Mouse (Mus musculus): ENCODE results near the gene Sipa1l1.

The Sipa1l1 gene

GRCm38 (mm10) chr12:82394118-82394861, 225.2 kb downstream of the Sipa1l1 start:
- peak; percentile 25 to 54 for DNase-seq

GRCm38 (mm10) chr12:82395194-82395593, 226.1 kb downstream of the Sipa1l1 start:
- DNase-seq = no peak

DNA sequence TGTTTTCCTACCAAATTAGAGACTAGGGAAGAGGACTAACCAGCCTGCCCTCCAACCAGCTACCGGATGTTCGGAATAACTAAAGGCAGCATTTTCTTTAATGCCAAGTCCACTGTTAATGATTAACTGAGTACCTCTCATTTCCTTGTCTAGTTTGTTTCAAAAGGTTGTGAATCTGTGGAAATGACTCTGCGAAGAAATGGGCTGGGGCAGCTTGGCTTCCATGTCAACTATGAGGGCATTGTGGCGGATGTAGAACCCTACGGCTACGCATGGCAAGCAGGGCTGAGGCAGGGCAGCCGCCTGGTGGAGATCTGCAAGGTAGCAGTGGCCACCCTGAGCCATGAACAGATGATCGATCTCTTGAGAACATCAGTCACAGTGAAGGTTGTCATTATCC, 228.1 kb downstream of the Sipa1l1 start:
- DNase-seq = peak; percentile 28 to 49

DNA sequence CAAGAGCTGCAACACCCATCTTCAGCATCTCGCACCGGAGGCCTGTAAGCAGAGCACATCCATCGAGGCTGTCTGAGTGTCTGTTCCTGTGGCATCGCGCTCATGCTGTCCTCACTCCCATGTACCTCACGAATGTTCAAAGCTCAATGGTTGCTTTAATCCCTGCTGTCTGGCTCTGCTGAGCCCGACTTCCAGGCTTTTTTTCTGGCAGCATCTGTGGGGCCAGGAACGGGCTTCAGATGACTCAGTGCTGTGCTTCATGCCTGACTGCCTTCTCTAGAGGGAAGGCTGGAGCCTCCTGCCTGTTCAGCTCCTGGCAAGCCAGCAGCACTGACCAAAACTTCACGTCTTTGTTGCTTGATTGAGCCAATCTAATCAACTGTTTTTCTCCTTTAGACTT, 228.6 kb downstream of the Sipa1l1 start:
- DNase-seq = peak; percentile 49 to 69

GRCm38 (mm10) chr12:82398926-82399325, 229.8 kb downstream of the Sipa1l1 start:
- DNase-seq = no peak

DNA sequence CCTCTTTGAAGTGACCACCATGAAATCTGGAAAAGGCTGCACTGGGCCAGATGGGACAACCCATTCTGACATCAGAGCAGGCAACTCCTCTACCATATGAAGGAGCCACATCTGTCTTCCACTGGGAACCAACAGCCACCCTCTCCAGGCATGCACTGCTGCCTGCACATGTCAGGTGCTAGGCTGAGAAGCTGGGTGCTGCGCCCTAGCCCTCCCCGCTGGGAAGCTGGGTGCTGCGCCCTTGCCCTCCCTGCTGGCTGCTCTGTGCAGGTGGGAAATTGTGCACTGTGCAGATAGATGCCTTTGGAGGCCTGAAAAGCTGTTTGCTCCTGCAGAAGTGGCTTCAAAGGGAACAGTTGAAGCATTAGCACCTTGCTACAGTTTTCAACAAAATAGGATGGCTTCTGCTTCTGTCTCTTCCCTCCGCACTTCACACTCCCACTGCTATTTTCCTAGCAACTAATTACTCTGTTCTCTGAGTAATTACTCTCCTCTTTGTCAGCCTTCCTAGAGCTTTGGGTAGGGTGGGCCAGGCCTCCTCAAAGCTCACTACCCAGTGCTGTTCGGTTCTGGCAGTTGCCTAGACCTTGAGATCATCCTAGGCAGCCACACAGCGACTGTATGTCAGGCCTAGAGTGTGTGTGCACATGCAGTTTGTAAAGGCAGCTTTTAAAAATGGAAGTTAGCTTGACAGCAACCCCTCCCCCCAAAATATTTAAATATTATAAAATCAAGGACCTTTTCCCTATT, 231.0 kb downstream of the Sipa1l1 start:
- no peak for DNase-seq

GRCm38 (mm10) chr12:82400783-82401182, 231.7 kb downstream of the Sipa1l1 start:
- DNase-seq = peak; percentile 34 to 51

DNA sequence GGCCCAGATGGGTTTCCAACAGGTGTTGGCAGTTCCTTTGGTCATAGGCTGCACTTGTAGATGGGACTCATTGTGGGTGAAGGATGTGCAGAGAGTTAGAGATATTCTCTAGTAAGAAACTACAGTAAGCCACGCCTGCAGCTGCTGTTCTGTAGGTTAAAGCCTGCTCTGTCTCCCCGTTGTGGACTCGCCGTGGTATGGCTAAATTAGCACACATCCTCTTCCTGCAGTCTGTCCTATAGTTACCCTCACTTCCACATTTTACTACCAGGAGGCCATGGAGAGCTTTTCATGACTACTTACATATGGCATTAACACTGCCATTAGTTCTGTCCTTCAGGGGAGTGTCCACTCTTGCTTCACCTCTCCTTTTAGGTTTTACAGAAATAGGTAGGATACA, 232.3 kb downstream of the Sipa1l1 start:
- peak in 1 of 2 experiments; percentile 11 for DNase-seq

GRCm38 (mm10) chr12:82402635-82403034, 233.5 kb downstream of the Sipa1l1 start:
- DNase-seq = no peak

GRCm38 (mm10) chr12:82407531-82408255, 238.6 kb downstream of the Sipa1l1 start:
- DNase-seq = peak in 1 of 2 experiments; percentile 20

- peak; percentile 37 to 57 for DNase-seq
Measured at GRCm38 (mm10) chr12:82408486-82408885, 239.4 kb downstream of the Sipa1l1 start.

GRCm38 (mm10) chr12:82409686-82410472, 240.8 kb downstream of the Sipa1l1 start:
- no peak for DNase-seq

DNA sequence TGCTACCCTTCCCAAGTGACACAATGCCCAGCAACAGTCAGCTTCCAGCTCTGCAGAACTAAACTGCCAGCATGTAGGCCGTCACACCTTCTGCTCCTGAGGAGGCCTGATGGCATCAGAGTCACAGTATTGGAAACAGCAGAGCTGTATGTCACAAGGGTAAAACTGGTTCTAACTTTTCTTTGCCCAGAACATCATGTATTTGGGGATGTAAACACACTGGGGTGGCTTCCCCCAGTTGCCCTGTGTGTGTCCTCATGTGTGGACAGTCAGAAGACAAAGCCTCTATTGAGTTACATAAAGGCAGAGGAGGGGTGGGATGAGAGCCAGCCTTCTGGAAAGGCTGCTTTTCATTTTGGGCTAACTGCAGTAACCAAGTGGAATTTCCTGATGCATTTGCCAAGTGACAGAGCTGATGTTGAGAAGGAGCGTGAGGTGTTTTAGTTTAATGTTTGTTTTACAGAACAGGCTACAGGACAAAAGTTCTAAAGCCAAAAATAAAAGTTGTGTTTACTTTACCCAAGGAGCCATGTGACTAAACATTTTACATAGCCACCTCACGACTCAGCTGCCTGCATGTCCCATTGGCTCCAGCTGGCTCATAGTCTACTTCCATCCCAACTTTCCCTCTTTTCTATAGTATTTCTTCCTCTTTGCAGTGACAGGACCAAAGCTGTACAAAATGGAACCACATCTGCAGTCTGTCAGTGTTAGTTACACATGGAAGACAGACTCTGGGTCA, 243.3 kb downstream of the Sipa1l1 start:
- peak; percentile 45 to 62 for DNase-seq

GRCm38 (mm10) chr12:82415690-82416364, 246.7 kb downstream of the Sipa1l1 start:
- DNase-seq = no peak

DNA sequence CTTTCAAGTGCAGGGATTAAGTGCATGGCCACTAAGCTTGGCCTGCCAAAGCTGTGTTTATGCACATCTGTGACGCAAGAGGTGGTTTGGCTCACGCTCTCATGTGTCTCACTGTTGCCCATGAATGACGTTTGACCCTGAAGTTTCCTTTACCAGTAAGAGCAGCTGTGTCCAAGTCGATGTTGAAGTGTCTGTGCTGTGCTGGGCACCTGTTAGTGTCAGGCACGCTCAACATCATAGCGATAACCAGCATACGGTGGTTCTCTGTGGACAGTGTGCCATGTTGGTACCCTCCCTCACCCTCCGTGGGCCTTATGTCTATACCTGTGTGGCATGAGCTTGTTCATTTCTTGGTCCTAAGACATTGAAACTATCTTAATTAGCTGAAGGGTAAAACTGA, 249.9 kb downstream of the Sipa1l1 start:
- no peak for DNase-seq

DNA sequence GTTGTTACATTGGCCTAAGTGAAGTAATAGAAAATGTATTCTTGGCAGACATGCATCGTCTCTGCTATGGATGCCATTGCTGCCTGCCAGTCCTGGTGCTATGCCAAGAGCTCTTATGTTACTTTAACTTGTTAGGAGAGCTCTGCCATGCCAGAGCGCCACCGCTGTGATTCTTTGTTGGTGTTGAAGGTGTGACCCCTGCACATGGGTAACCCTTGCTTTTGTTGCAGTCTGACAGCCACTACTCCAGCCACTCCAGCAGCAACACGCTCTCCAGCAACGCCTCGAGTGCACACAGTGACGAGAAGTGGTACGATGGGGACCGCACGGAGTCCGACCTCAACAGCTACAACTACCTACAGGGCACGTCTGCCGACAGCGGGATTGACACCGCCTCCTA, 255.7 kb downstream of the Sipa1l1 start:
- no peak for DNase-seq

GRCm38 (mm10) chr12:82425853-82426252, 256.7 kb downstream of the Sipa1l1 start:
- DNase-seq = no peak

- DNase-seq = peak in 1 of 2 experiments; percentile 18
Measured at GRCm38 (mm10) chr12:82427416-82427815, 258.3 kb downstream of the Sipa1l1 start.

DNA sequence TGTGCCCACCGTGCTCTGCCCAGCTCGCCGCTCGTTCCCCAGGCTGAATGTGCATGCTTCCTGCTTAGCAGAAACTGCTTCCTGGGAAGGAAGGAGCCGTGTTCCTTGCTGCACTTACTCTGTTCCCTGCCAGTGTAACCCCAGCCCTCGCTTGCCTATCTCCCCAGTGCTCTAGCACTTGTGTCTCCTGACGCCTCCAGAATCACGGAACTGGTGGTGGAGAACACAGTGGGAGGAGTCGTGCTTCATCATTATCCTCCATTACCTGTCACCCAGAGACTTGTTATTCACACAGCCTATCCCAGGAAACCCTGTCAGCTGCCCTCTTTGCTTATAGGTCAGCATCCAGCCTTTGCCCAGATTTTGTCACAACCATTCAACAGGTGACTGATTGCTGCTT, 259.3 kb downstream of the Sipa1l1 start:
- DNase-seq = no peak

DNA sequence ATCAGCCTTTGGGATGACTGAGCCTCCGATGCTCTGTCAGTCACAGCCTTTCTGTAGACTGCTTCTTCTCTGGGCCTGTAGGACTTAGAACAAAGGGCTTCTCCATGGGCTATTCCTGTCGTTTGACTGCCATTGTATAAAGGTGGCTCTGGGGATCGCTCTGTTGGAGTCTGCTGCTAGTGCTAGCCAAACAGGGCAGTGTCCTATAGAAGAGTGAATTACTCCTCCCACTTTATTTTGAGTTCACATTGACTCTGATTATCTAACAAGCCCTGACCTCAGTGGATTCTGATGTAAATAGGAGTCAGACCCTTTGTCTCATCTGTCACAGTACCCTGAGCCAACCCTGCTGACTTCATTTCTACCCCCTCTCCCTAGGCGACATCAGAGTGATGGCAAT, 264.2 kb downstream of the Sipa1l1 start:
- DNase-seq = no peak

DNA sequence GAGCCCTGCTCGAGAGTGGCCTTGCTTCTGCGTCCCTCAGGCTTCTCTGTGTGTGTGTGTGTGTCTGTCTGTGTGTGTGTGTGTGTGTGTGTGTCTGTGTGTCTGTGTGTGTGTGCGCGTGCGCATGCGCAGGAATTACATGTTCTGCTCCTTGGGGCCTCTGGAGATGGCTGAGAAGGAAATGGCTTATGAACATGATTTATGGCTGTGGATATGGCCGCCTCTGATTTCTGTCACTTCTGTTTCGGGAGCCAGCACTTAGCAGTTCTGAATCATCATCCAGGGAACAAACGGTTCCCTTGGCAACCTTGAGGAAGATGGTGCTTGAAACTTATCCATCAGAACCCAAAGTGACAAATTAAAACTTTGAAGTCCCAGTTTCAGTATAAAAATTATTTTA, 265.5 kb downstream of the Sipa1l1 start:
- peak; percentile 60 to 68 for DNase-seq

Measured in kidney, postnatal 4 days (tissue).